Mouse (Mus musculus) neural tube, embryonic 11.5 days (tissue): ENCODE measurements around the gene Taok3. TPM values are rescaled to one million over a fixed set of nuclear protein-coding genes. Genes with fewer than 3 reads are reported as not detected.

ENCODE experiments used
- ATAC-seq: fragments of 200-750 bp; cut with Nextera tagmentation; 2 replicates; pipeline ENCODE4 v1.8.0; 2017; ENCODE audit warnings: moderate number of reproducible peaks, mild to moderate bottlenecking, moderate TSS enrichment, moderate library complexity; ENCODE audit not compliant: insufficient read depth, low FRiP score, low TSS enrichment
- DNase-seq: peaks from one replicate; pipeline ENCODE4 v3.0.0-alpha.2; 2015; ENCODE audit warnings: low spot score
- H3K27ac ChIP-seq: fragments of 300-500 bp; sonication (generic); 2 replicates; pipeline ENCODE4 v1.5.1; 2014; ENCODE audit warnings: low read depth, mild to moderate bottlenecking, low read length
- H3K27me3 ChIP-seq: fragments of 300-500 bp; sonication (generic); 2 replicates; pipeline ENCODE4 v1.6.1; 2014; ENCODE audit warnings: mild to moderate bottlenecking, low read length, mixed read lengths; ENCODE audit not compliant: control insufficient read depth, insufficient read depth
- H3K36me3 ChIP-seq: fragments of 300-500 bp; sonication (generic); 2 replicates; pipeline ENCODE4 v1.6.1; 2014; ENCODE audit warnings: mild to moderate bottlenecking, low read length, moderate library complexity, mixed read lengths; ENCODE audit not compliant: control insufficient read depth, insufficient read depth
- H3K4me1 ChIP-seq: fragments of 300-500 bp; sonication (generic); 2 replicates; pipeline ENCODE4 v1.6.1; 2014; ENCODE audit warnings: low read length, mixed read lengths; ENCODE audit not compliant: control insufficient read depth, insufficient read depth
- H3K4me2 ChIP-seq: fragments of 300-500 bp; sonication (generic); 2 replicates; pipeline ENCODE4 v1.6.1; 2014; ENCODE audit warnings: low read depth, mild to moderate bottlenecking, moderate library complexity
- H3K4me3 ChIP-seq: fragments of 300-500 bp; sonication (generic); 2 replicates; pipeline ENCODE4 v1.5.1; 2014; ENCODE audit warnings: low read depth, low read length
- H3K9ac ChIP-seq: fragments of 300-500 bp; sonication (generic); 2 replicates; pipeline ENCODE4 v1.6.1; 2014; ENCODE audit warnings: mild to moderate bottlenecking, low read length
- H3K9me3 ChIP-seq: fragments of 300-500 bp; sonication (generic); 2 replicates; pipeline ENCODE4 v1.6.1; 2016; ENCODE audit warnings: low read length; ENCODE audit not compliant: control insufficient read depth
- WGBS: fragments of 180-500 bp; shearing (Covaris S2); extraction: QIAGEN DNeasy Blood & Tissue Kit; methylation state at CpG from one replicate; pipeline ENCODE4 v1.1.7; 2014; 5-methylcytosine and 5-hydroxymethylcytosine counted together
- polyA plus RNA-seq: library from polyadenylated mRNA; unstranded; fragments of >200 nt; fragmentation: Nextera tagmentation; extraction: Ambion mirVana; gene quantifications from 2 replicates; pipeline ENCODE4 v1.2.1, GENCODE M21; 2014

Taok3 gene
- polyA plus RNA-seq, 1 experiment from 2014 or later, result 20.3 TPM

GRCm38 (mm10) chr5:117239106-117239505 lies 119.2 kb downstream of the Taok3 start:
- H3K27me3 ChIP-seq, result no peaks in the 10 kb centered on the region
- H3K9ac ChIP-seq, result no peak overlapping the region
- no peaks in the 10 kb centered on the region for H3K36me3 ChIP-seq
- H3K4me2 ChIP-seq, result no peak overlapping the region
- H3K4me3 ChIP-seq, result no peak overlapping the region
- 0 out of 2 replicates have a peak, but pooled peaks cover 3% of the 10 kb centered on the region for H3K4me1 ChIP-seq
- H3K27ac ChIP-seq, result no peak overlapping the region
- 85% methylated on average over 4 of the region's 4 CpGs for WGBS
- H3K9me3 ChIP-seq, result no peaks in the 10 kb centered on the region
- DNase-seq (no peak), ATAC-seq (no peak)

- Histone ChIP-seq H3K9ac (peak overlapping the region; percentile 59), H3K4me2 (peak overlapping the region; percentile 67), H3K36me3 (no peaks in the 10 kb centered on the region), H3K27me3 (no peaks in the 10 kb centered on the region), H3K4me3 (peak overlapping the region; percentile 34), H3K4me1 (0 out of 2 replicates have a peak, but pooled peaks cover 3% of the 10 kb centered on the region), H3K27ac (peak overlapping the region; percentile 46), H3K9me3 (no peaks in the 10 kb centered on the region)
- 4% methylated on average over 12 of the region's 12 CpGs for WGBS
- ATAC-seq (no peak), DNase-seq (peak; percentile 41)
Measured at GRCm38 (mm10) chr5:117240321-117240731, 120.4 kb downstream of the Taok3 start.

DNA sequence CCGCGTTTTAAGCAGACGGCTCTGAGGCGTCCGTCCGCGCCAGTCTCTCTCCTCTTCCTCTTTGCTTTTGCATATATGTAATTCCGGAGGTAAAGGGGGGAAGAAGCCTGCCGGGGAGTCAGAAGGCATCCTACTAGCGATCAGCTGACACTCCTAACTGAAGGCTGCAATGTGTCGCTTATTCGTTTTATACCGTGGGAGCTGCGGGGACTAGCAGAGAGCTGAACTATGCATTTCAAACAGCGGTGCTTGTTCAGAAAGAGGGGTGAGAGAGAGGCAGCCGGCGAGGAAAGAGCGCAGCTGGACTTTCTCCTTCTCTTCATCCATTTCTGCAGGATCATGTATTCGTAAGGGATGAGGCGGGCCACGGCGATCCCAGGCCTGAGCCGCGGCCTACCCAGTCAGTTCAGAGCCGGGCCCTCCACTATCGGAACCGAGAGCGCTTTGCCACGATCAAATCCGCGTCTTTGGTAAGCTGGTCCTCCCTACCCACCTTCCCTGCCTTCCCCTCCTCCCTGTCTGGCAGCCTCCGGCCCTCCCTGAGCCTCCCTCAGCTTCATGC lies 120.9 kb downstream of the Taok3 start:
- Histone ChIP-seq H3K9me3 (no peaks in the 10 kb centered on the region), H3K36me3 (no peaks in the 10 kb centered on the region), H3K27me3 (no peaks in the 10 kb centered on the region), H3K4me2 (peak overlapping the region; percentile 67), H3K27ac (peak overlapping the region; percentile 46), H3K4me3 (peak overlapping the region; percentile 34), H3K4me1 (0 out of 2 replicates have a peak, but pooled peaks cover 3% of the 10 kb centered on the region), H3K9ac (peak overlapping the region; percentile 59)
- ATAC-seq (no peak; the same call in 1 of the 2 replicates), DNase-seq (peak; percentile 56)
- WGBS, result 1% methylated on average over 32 of the region's 32 CpGs

DNA sequence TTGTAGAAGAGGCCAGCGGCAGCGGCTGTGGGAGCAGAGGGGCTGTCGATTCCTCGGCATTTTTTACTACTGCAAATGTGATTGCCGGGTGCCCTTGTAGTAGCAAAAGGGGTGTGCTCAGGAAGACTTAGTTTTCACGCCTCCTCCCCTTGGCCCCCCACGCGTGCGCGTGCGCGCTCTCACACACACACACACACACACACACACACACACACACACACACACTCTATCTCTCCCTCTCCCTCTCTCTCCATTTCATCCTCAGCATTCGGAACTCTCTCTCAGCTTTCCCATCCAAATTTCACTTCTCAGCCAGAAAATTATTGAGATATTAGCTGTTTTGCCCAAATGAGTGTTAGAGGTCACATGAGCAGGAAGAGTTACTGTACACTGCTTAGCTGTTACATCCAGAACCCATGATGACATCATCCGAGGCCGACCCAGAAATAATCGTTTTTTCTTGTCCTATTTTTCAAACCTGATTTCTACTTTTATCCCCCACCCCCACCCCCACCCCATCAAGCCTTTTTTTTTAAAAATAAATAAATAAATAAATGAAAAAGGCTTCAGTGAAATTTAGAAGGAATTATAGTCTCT lies 122.1 kb downstream of the Taok3 start:
- no peak for ATAC-seq
- peak overlapping the region; percentile 36; the same call in 1 of the 2 replicates for H3K9ac ChIP-seq
- no peak overlapping the region for H3K27ac ChIP-seq
- peak overlapping the region; percentile 67 for H3K4me2 ChIP-seq
- peak; percentile 26 for DNase-seq
- 37% methylated on average over 11 of the region's 16 CpGs for WGBS
- 0 out of 2 replicates have a peak, but pooled peaks cover 3% of the 10 kb centered on the region for H3K4me1 ChIP-seq
- H3K36me3 ChIP-seq, result no peaks in the 10 kb centered on the region
- H3K27me3 ChIP-seq, result no peaks in the 10 kb centered on the region
- H3K9me3 ChIP-seq, result no peaks in the 10 kb centered on the region
- peak overlapping the region; percentile 34 for H3K4me3 ChIP-seq

DNA sequence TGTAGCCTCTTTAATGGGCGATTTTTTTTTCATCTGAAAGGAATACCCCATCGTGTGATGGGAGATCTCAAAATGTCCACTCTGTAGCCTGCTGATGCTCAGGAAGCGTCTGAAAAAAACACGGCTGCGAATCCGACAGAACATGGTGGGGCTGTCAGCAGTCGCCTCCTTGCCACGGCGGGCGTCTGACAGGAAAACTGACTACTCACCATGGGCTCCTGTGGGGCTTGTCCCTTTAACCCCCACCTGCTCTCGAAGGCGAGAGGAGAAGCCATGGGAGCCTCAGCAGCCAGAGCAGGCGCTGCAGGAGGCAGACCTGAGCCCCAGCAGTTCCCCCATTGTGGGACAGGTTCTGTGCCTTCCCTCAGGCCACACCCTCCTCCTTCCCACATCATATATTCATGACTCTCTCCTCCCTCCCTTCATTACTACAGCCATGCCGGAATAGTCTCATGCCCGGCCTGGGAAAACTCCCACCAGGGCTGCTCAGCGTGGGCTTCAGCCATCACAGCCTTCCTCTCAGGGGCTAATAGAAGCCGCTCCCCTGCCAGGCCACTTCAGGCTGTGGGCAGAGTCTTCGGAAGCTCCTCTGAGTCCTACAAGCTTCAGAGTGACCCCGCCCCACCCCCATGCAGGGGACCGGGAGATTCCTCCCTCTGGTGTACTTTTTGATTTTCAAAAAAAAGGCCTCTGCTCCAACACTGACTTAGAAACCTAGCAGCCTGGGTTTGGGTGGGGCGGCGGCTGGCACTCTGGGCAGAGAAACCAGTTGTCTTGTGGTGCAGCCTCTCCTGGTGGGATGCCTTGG lies 122.9 kb downstream of the Taok3 start:
- H3K36me3 ChIP-seq, result no peaks in the 10 kb centered on the region
- ATAC-seq (no peak), DNase-seq (peak; percentile 20)
- H3K4me1 ChIP-seq, result 0 out of 2 replicates have a peak, but pooled peaks cover 3% of the 10 kb centered on the region
- H3K4me2 ChIP-seq, result peak overlapping the region; percentile 33
- H3K27ac ChIP-seq, result 0 out of 2 replicates have a peak overlapping the region, but pooled peaks have one; percentile 11
- no peaks in the 10 kb centered on the region for H3K9me3 ChIP-seq
- H3K4me3 ChIP-seq, result peak overlapping the region; percentile 34
- H3K9ac ChIP-seq, result peak overlapping the region; percentile 41
- no peaks in the 10 kb centered on the region for H3K27me3 ChIP-seq
- WGBS, result 25% methylated on average over 22 of the region's 22 CpGs

GRCm38 (mm10) chr5:117245170-117245569 lies 125.2 kb downstream of the Taok3 start:
- H3K36me3 ChIP-seq, result no peaks in the 10 kb centered on the region
- H3K9me3 ChIP-seq, result no peaks in the 10 kb centered on the region
- no peak for DNase-seq
- H3K27me3 ChIP-seq, result no peaks in the 10 kb centered on the region
- no peak for ATAC-seq
- 0 out of 2 replicates have a peak, but pooled peaks cover 3% of the 10 kb centered on the region for H3K4me1 ChIP-seq
- 89% methylated on average over 8 of the region's 8 CpGs for WGBS
- no peak overlapping the region for H3K4me2 ChIP-seq
- H3K4me3 ChIP-seq, result no peak overlapping the region
- H3K27ac ChIP-seq, result no peak overlapping the region
- H3K9ac ChIP-seq, result no peak overlapping the region

DNA sequence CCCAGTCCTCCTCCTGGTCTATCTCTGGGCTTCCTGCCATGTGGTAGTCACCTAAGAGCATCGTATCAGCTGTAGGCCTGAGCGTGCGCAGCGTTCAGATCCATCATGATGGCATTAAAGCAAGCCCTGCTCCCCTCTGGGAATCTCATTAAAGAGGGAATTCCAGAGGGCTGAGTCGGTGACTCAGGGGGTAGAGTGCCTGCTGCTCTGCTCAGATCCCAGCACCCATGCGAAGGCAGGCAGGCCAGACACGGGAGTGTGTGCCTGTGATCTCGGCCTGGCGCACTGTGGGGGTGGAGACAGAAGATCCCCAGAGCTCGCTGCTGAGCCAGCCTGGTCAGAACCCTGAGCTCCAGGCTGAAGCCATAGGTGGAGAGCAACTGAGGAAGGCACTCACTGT lies 128.4 kb downstream of the Taok3 start:
- 35% methylated on average over 10 of the region's 10 CpGs for WGBS

GRCm38 (mm10) chr5:117250796-117251195 lies 130.9 kb downstream of the Taok3 start:
- ATAC-seq, result no peak
- no peak overlapping the region for H3K27ac ChIP-seq
- 78% methylated on average over 22 of the region's 24 CpGs for WGBS

More for the DNA sequence above, 128.4 kb downstream of the Taok3 start:
- H3K36me3 ChIP-seq, result no peaks in the 10 kb centered on the region
- ATAC-seq (no peak), DNase-seq (no peak)
- no peaks in the 10 kb centered on the region for H3K4me1 ChIP-seq
- H3K9ac ChIP-seq, result no peak overlapping the region
- H3K4me3 ChIP-seq, result no peak overlapping the region
- no peaks in the 10 kb centered on the region for H3K27me3 ChIP-seq
- H3K27ac ChIP-seq, result no peak overlapping the region
- H3K4me2 ChIP-seq, result no peak overlapping the region
- no peaks in the 10 kb centered on the region for H3K9me3 ChIP-seq

More at GRCm38 (mm10) chr5:117250796-117251195, 130.9 kb downstream of the Taok3 start:
- DNase-seq, result no peak
- Histone ChIP-seq H3K9me3 (no peaks in the 10 kb centered on the region), H3K27me3 (no peaks in the 10 kb centered on the region), H3K4me1 (no peaks in the 10 kb centered on the region), H3K9ac (no peak overlapping the region), H3K36me3 (no peaks in the 10 kb centered on the region), H3K4me2 (no peak overlapping the region), H3K4me3 (no peak overlapping the region)
